Mouse (Mus musculus): ENCODE data around the gene Ppp4r4. TPM values are rescaled to one million over a fixed set of nuclear protein-coding genes. Genes with fewer than 3 reads are reported as not detected.
"Not testable (repeated sequence)": the region's sequence is repeated elsewhere in the genome, so short reads cannot be mapped to it uniquely, and the experiment has no call there.

Gene Ppp4r4
- polyA plus RNA-seq (2012; rRNA removed), result 0.99 and 1.0 TPM in 2 replicates

DNA sequence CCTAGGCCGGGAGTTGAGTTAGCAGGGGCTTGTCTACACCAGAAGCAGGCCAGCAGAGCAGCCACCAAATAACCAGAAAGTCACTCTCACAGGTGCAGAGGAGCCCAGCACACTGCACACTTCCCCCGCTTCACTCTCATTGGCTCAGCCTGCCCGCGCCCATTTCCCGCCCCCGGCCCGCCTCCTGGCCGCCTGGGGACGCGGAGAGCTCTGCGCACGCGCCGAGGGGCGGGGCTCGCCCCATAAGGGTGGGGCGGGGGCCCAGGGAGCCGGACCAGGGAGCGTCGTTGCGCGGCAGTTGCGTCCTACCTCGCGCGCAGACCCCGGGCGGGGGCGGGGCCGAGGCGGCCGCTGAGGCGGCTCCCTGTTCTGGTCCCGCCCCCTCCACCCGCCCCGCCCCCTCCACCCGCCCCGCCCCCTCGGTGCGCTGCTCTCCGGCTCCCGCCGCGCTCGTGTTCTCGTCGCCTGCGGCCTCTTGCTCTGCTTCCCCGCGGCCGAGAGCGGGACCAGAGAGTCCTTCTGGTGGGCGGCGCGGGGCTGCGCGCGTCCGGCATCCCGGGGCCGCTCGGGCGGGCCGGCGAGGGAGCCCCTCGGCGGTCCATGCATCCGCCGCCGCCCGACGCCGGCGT, at the start of gene Ppp4r4:
Ppp4r4 (plus strand) TSS at position 264 of the 629 bp plus-strand sequence.
- Histone ChIP-seq H3K36me3 (ENCODE audit: control insufficient read depth, insufficient read depth, low read length) (no peaks in the 10 kb centered on the region), H3K27me3 (replicated peaks; ENCODE audit: control insufficient read depth, insufficient read depth, low read length) (no peaks in the 10 kb centered on the region), H3K27ac (ENCODE audit: insufficient read depth, low read depth, low read length) (no peak within 1 kb of the TSS), H3K4me1 (ENCODE audit: control insufficient read depth, insufficient read depth, low read length) (no peaks in the 10 kb centered on the region), H3K4me3 (ENCODE audit: insufficient read depth, low read depth, low read length) (peak within 1 kb of the TSS; percentile 81)
- DNase-seq, result peak; percentile 96
- WGBS, result under 1% methylated on average over 71 of the region's 74 CpGs
- no peak for TF ChIP-seq CTCF (conservative IDR thresholded peaks at IDR 0.05; ENCODE audit: insufficient read depth, insufficient read length, low read depth, low read length)
- TF ChIP-seq POLR2A (IDR thresholded peaks at IDR 0.05; ENCODE audit: low read depth, low read length), result no peak

DNA sequence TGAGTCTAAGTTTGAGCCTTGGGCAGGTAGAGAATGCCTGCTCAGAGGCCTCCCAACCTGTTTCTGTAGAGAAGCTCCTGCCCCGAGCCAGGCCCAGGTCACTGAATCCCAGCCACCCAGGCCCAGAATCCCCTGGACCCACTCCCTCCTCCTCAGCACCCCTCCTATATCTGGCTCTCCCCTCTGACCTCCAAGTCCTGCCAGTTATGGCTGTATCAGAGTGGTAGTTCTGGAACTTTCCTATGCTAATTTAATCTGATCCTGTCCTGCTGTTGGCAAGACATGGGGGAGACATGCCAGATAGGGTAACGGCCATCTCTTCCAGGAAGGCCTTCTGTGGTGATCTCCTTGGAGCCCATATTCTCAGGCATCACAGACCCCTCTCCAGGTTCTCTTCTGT, 49.3 kb upstream of the Ppp4r4 start:
- Histone ChIP-seq H3K27me3 (replicated peaks; ENCODE audit: control insufficient read depth, insufficient read depth, low read length) (no peaks in the 10 kb centered on the region), H3K4me1 (ENCODE audit: control insufficient read depth, insufficient read depth, low read length) (no peaks in the 10 kb centered on the region), H3K36me3 (ENCODE audit: control insufficient read depth, insufficient read depth, low read length) (no peaks in the 10 kb centered on the region), H3K4me3 (ENCODE audit: insufficient read depth, low read depth, low read length) (no peak overlapping the region), H3K27ac (ENCODE audit: insufficient read depth, low read depth, low read length) (no peak overlapping the region)
- 85% methylated on average over 2 of the region's 2 CpGs for WGBS
- DNase-seq, result no peak
- TF ChIP-seq POLR2A (IDR thresholded peaks at IDR 0.05; ENCODE audit: low read depth, low read length) (no peak), CTCF (conservative IDR thresholded peaks at IDR 0.05; ENCODE audit: insufficient read depth, insufficient read length, low read depth, low read length) (no peak)

GRCm38 (mm10) chr12:103484200-103484972, 47.7 kb upstream of the Ppp4r4 start:
- not testable (repeated sequence) for H3K36me3 ChIP-seq (ENCODE audit: control insufficient read depth, insufficient read depth, low read length); H3K4me3 ChIP-seq (ENCODE audit: insufficient read depth, low read depth, low read length); H3K27me3 ChIP-seq (replicated peaks; ENCODE audit: control insufficient read depth, insufficient read depth, low read length); H3K4me1 ChIP-seq (ENCODE audit: control insufficient read depth, insufficient read depth, low read length); H3K27ac ChIP-seq (ENCODE audit: insufficient read depth, low read depth, low read length); DNase-seq
- WGBS, result 56% methylated on average over 9 of the region's 9 CpGs

DNA sequence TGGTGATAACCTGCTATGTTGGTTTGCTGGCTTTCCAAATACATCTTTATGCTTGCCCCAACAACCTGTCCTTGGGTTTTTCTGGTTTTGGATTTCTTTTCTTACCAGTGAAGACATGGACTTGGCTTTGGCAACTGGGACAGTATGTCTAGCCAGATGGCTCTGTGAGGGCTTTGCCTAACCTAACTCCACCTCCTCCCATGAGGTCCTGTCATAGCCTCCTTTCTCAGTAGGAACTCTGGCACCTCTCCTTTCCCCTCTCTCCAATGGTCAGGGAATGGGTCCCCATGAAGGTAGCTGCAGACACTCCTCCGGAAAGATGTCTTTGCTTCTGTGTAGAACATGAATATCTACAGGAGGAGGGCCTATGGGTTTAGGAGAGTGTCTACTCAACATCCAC, 45.4 kb upstream of the Ppp4r4 start:
- Histone ChIP-seq H3K4me3 (ENCODE audit: insufficient read depth, low read depth, low read length) (no peak overlapping the region), H3K27me3 (replicated peaks; ENCODE audit: control insufficient read depth, insufficient read depth, low read length) (no peaks in the 10 kb centered on the region), H3K36me3 (ENCODE audit: control insufficient read depth, insufficient read depth, low read length) (no peaks in the 10 kb centered on the region), H3K4me1 (ENCODE audit: control insufficient read depth, insufficient read depth, low read length) (no peaks in the 10 kb centered on the region), H3K27ac (ENCODE audit: insufficient read depth, low read depth, low read length) (no peak overlapping the region; the same call in 1 of the 2 replicates)
- DNase-seq, result no peak
- 92% methylated on average over 1 of the region's 1 CpGs for WGBS
- no peak for TF ChIP-seq CTCF (conservative IDR thresholded peaks at IDR 0.05; ENCODE audit: insufficient read depth, insufficient read length, low read depth, low read length)
- no peak for TF ChIP-seq POLR2A (IDR thresholded peaks at IDR 0.05; ENCODE audit: low read depth, low read length)

DNA sequence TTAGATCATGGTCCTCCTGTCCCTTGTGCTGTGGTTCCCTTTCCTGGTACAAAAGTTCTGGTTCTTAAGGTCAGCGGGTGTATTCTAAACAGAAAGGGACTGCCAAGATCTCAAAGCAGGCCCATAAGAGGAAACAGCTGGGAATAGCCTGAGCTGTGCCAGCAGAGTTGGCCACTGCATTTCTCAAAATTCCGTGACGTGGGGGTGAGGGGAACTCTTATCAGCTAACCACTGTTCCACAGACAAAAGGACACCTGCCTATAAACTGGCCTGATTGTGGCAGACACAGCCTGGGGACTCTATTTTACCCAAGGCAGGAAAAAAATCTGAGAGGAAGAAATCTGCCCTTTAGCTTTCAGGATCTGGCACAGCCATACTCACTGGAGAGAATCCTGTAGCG, 44.8 kb upstream of the Ppp4r4 start:
- peak; percentile 25 for DNase-seq
- no peak for TF ChIP-seq CTCF (conservative IDR thresholded peaks at IDR 0.05; ENCODE audit: insufficient read depth, insufficient read length, low read depth, low read length)
- TF ChIP-seq POLR2A (IDR thresholded peaks at IDR 0.05; ENCODE audit: low read depth, low read length), result no peak
- H3K27me3 ChIP-seq (replicated peaks; ENCODE audit: control insufficient read depth, insufficient read depth, low read length), result no peaks in the 10 kb centered on the region
- no peak overlapping the region for H3K27ac ChIP-seq (ENCODE audit: insufficient read depth, low read depth, low read length)
- no peaks in the 10 kb centered on the region for H3K36me3 ChIP-seq (ENCODE audit: control insufficient read depth, insufficient read depth, low read length)
- H3K4me3 ChIP-seq (ENCODE audit: insufficient read depth, low read depth, low read length), result no peak overlapping the region
- H3K4me1 ChIP-seq (ENCODE audit: control insufficient read depth, insufficient read depth, low read length), result no peaks in the 10 kb centered on the region
- WGBS, result 56% methylated on average over 4 of the region's 4 CpGs

- Histone ChIP-seq H3K27ac (ENCODE audit: insufficient read depth, low read depth, low read length) (no peak overlapping the region), H3K4me1 (ENCODE audit: control insufficient read depth, insufficient read depth, low read length) (no peaks in the 10 kb centered on the region), H3K36me3 (ENCODE audit: control insufficient read depth, insufficient read depth, low read length) (no peaks in the 10 kb centered on the region), H3K4me3 (ENCODE audit: insufficient read depth, low read depth, low read length) (no peak overlapping the region), H3K27me3 (replicated peaks; ENCODE audit: control insufficient read depth, insufficient read depth, low read length) (no peaks in the 10 kb centered on the region)
- no peak for TF ChIP-seq POLR2A (IDR thresholded peaks at IDR 0.05; ENCODE audit: low read depth, low read length)
- no peak for TF ChIP-seq CTCF (conservative IDR thresholded peaks at IDR 0.05; ENCODE audit: insufficient read depth, insufficient read length, low read depth, low read length)
- WGBS, result 68% methylated on average over 2 of the region's 2 CpGs
- no peak for DNase-seq
Measured at GRCm38 (mm10) chr12:103487750-103488149, 44.3 kb upstream of the Ppp4r4 start.

- Histone ChIP-seq H3K4me3 (ENCODE audit: insufficient read depth, low read depth, low read length) (no peak overlapping the region), H3K27ac (ENCODE audit: insufficient read depth, low read depth, low read length) (no peak overlapping the region), H3K36me3 (ENCODE audit: control insufficient read depth, insufficient read depth, low read length) (no peaks in the 10 kb centered on the region), H3K4me1 (ENCODE audit: control insufficient read depth, insufficient read depth, low read length) (no peaks in the 10 kb centered on the region), H3K27me3 (replicated peaks; ENCODE audit: control insufficient read depth, insufficient read depth, low read length) (no peaks in the 10 kb centered on the region)
- WGBS, result 61% methylated on average over 3 of the region's 3 CpGs
- TF ChIP-seq CTCF (conservative IDR thresholded peaks at IDR 0.05; ENCODE audit: insufficient read depth, insufficient read length, low read depth, low read length), result no peak
- TF ChIP-seq POLR2A (IDR thresholded peaks at IDR 0.05; ENCODE audit: low read depth, low read length), result no peak
- DNase-seq, result no peak
Measured at GRCm38 (mm10) chr12:103491091-103491730, 40.9 kb upstream of the Ppp4r4 start.
